Mouse (Mus musculus) kidney, postnatal 36 days (tissue): ENCODE measurements around the gene Vmn1r55.
A peak's percentile ranks its signal among the peaks of the same experiment; 100 is the strongest.
"Not testable (repeated sequence)": the region's sequence is repeated elsewhere in the genome, so short reads cannot be mapped to it uniquely, and the experiment has no call there.

Experiments
- DNase-seq, 2 experiments: peaks; one replicate each; pipeline ENCODE4 v3.0.0; 2021 to 2022; ENCODE audit warnings: mixed read lengths in 2 of 2

Vmn1r55 gene

GRCm38 (mm10) chr7:5080815-5081214 is 68.7 kb downstream of the Vmn1r55 start:
- DNase-seq, result no peak

- DNase-seq, result peak; percentile 98 to 99
These were observed 69.3 kb downstream of the Vmn1r55 start, which contains the start of gene Epn1 for GRCm38 (mm10) chr7:5080010-5080751. Gene Epn1, plus strand, starts transcription at chr7:5080235.

- DNase-seq, result not testable (repeated sequence)
These were observed 70.0 kb downstream of the Vmn1r55 start for GRCm38 (mm10) chr7:5079365-5080009.
